Mouse (Mus musculus): ENCODE measurements at regions not wholly inside any gene's neighbourhood (a gene's known extent, or its start where the extent isn't known, plus 50 kb on each side); places are given as distances from the start of the nearest gene placed in this dataset.

GRCm38 (mm10) chr4:31672842-31673171 is 291.1 kb upstream of the Map3k7 start:
- H3K9me3 ChIP-seq (ENCODE audit: control insufficient read depth, low read length) = no peaks in the 10 kb centered on the region
- H3K4me3 ChIP-seq (ENCODE audit: low read depth, low read length) = no peak overlapping the region
- no peak overlapping the region for H3K9ac ChIP-seq (ENCODE audit: low read length)
- no peaks in the 10 kb centered on the region for H3K4me1 ChIP-seq (replicated peaks; ENCODE audit: control insufficient read depth, insufficient read depth)
- DNase-seq (ENCODE audit: low spot score) (no peak), ATAC-seq (ENCODE audit: low FRiP score, low TSS enrichment) (no peak)
- H3K27me3 ChIP-seq (ENCODE audit: control insufficient read depth, insufficient read depth, low read length) = no peaks in the 10 kb centered on the region
- H3K4me2 ChIP-seq (replicated peaks; ENCODE audit: low read depth) = no peak overlapping the region
- 85% methylated on average over 2 of the region's 2 CpGs for WGBS
- H3K36me3 ChIP-seq (ENCODE audit: control insufficient read depth, insufficient read depth, low read length) = no peaks in the 10 kb centered on the region
- TF ChIP-seq EP300 (optimal IDR thresholded peaks at IDR 0.05) (no peak), CTCF (IDR thresholded peaks at IDR 0.05; ENCODE audit: low read depth) (no peak)
- no peak overlapping the region for H3K27ac ChIP-seq (replicated peaks)

DNA sequence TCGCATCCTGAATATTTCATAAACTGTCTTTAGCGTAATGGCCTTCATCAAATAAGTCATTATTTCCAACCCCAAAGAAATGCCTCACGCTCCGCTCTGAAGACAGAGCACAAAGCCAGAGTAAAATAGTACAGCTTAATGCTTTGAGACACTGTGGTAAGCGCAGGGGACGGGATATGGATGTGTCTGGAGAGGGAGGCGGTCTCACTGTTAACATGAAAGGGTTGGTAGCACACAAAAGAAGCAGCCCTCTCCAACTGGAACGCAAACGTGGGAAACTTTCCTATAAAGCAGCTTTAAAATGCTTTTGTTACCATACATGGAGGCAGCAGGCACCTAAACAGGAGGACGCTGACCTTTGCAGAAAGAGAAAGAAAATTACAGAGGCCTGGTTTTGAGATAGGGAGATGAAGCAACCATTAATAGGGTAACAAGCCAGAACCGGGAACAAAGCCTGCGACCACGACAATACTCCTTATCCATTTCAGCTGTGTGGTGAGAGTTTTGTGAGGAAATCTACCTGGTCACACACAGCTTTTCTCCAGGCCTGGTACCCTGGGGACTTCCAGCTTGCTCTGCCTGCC is 284.8 kb upstream of the Map3k7 start:
- no peaks in the 10 kb centered on the region for H3K9me3 ChIP-seq (ENCODE audit: control insufficient read depth, low read length)
- ATAC-seq (ENCODE audit: low FRiP score, low TSS enrichment) (no peak), DNase-seq (ENCODE audit: low spot score) (no peak)
- no peak overlapping the region for H3K4me3 ChIP-seq (ENCODE audit: low read depth, low read length)
- H3K36me3 ChIP-seq (ENCODE audit: control insufficient read depth, insufficient read depth, low read length) = no peaks in the 10 kb centered on the region
- no peak for TF ChIP-seq CTCF (IDR thresholded peaks at IDR 0.05; ENCODE audit: low read depth)
- no peak for TF ChIP-seq EP300 (optimal IDR thresholded peaks at IDR 0.05)
- no peaks in the 10 kb centered on the region for H3K27me3 ChIP-seq (ENCODE audit: control insufficient read depth, insufficient read depth, low read length)
- H3K4me1 ChIP-seq (replicated peaks; ENCODE audit: control insufficient read depth, insufficient read depth) = no peaks in the 10 kb centered on the region
- WGBS = 75% methylated on average over 13 of the region's 13 CpGs
- H3K9ac ChIP-seq (ENCODE audit: low read length) = no peak overlapping the region
- no peak overlapping the region for H3K4me2 ChIP-seq (replicated peaks; ENCODE audit: low read depth)
- H3K27ac ChIP-seq (replicated peaks) = no peak overlapping the region

DNA sequence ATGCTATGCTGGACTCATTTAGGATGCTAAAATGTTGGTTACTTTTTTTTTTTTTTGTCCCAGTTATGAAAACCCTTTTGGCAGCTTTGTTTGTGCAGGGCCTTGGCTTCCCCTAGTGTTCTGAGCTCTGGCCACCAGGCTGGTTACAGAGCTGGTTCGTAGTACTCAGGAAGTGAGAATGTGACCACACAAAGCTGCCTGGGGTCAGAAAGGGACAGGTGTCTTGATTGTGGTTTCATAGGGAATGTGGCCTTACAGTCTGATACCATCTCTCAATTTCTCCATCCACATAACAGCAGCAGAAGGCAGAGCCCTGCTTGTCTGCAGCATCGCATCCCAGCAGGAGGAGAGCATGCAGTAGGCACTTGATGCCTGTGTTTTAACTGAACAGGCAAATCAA is 282.9 kb upstream of the Map3k7 start:
- H3K27me3 ChIP-seq (ENCODE audit: control insufficient read depth, insufficient read depth, low read length) = no peaks in the 10 kb centered on the region
- H3K9ac ChIP-seq (ENCODE audit: low read length) = no peak overlapping the region
- DNase-seq (ENCODE audit: low spot score) (no peak), ATAC-seq (ENCODE audit: low FRiP score, low TSS enrichment) (no peak)
- 92% methylated on average over 2 of the region's 2 CpGs for WGBS
- no peaks in the 10 kb centered on the region for H3K4me1 ChIP-seq (replicated peaks; ENCODE audit: control insufficient read depth, insufficient read depth)
- TF ChIP-seq CTCF (IDR thresholded peaks at IDR 0.05; ENCODE audit: low read depth) (no peak), EP300 (optimal IDR thresholded peaks at IDR 0.05) (no peak)
- no peak overlapping the region for H3K4me3 ChIP-seq (ENCODE audit: low read depth, low read length)
- no peaks in the 10 kb centered on the region for H3K9me3 ChIP-seq (ENCODE audit: control insufficient read depth, low read length)
- H3K4me2 ChIP-seq (replicated peaks; ENCODE audit: low read depth) = no peak overlapping the region
- no peak overlapping the region for H3K27ac ChIP-seq (replicated peaks)
- no peaks in the 10 kb centered on the region for H3K36me3 ChIP-seq (ENCODE audit: control insufficient read depth, insufficient read depth, low read length)

- H3K4me1 ChIP-seq (replicated peaks; ENCODE audit: control insufficient read depth, insufficient read depth) = no peaks in the 10 kb centered on the region
- H3K36me3 ChIP-seq (ENCODE audit: control insufficient read depth, insufficient read depth, low read length) = no peaks in the 10 kb centered on the region
- no peak overlapping the region for H3K4me3 ChIP-seq (ENCODE audit: low read depth, low read length)
- H3K27me3 ChIP-seq (ENCODE audit: control insufficient read depth, insufficient read depth, low read length) = no peaks in the 10 kb centered on the region
- no peak overlapping the region for H3K4me2 ChIP-seq (replicated peaks; ENCODE audit: low read depth)
- H3K9ac ChIP-seq (ENCODE audit: low read length) = no peak overlapping the region
- no peak overlapping the region for H3K27ac ChIP-seq (replicated peaks)
- ATAC-seq (ENCODE audit: low FRiP score, low TSS enrichment) (no peak), DNase-seq (ENCODE audit: low spot score) (no peak)
- WGBS = 89% methylated on average over 2 of the region's 2 CpGs
- H3K9me3 ChIP-seq (ENCODE audit: control insufficient read depth, low read length) = no peaks in the 10 kb centered on the region
- TF ChIP-seq CTCF (IDR thresholded peaks at IDR 0.05; ENCODE audit: low read depth) = no peak
- TF ChIP-seq EP300 (optimal IDR thresholded peaks at IDR 0.05) = no peak
Measured at GRCm38 (mm10) chr4:31689083-31689482, 274.8 kb upstream of the Map3k7 start.

DNA sequence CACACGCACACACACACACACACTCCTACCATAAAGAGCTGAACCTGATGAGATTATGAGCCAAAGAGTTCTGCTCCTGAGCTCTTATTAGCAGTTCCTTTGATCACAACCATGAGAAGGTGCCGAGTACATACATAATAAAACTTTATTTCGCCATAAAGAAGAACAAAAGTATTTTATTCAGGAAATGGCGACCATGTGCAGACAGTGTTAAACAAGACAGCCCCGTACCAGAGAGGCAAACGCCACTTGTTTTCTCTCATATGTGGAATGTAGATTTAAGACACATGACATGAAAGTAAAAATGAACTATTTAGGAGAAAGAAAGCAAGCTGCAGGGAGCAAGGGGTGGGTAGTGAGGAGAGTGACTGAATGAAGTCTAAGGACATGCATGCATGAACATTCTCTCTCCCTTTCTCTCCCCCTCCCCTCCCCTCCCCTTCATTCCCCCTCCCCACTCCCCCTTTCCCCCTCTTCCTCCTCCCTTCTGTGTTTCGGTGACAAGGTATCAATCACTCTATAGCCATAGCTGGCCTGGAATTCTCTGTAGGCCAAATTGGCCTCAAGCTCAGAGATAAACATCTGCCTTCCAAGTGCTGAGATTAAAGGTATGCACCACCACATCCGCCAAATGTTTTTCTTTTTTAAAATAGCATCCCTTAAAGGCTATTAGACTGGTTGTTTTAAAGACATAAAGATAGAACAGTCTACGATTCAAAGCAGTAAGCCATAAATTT is 266.0 kb upstream of the Map3k7 start:
- no peak for ATAC-seq (ENCODE audit: low FRiP score, low TSS enrichment)
- WGBS = 49% methylated on average over 9 of the region's 9 CpGs
- Histone ChIP-seq H3K4me2 (replicated peaks; ENCODE audit: low read depth) (no peak overlapping the region), H3K36me3 (ENCODE audit: control insufficient read depth, insufficient read depth, low read length) (no peaks in the 10 kb centered on the region), H3K4me3 (ENCODE audit: low read depth, low read length) (no peak overlapping the region), H3K9me3 (ENCODE audit: control insufficient read depth, low read length) (no peaks in the 10 kb centered on the region), H3K4me1 (replicated peaks; ENCODE audit: control insufficient read depth, insufficient read depth) (no peaks in the 10 kb centered on the region), H3K27ac (replicated peaks) (no peak overlapping the region), H3K9ac (ENCODE audit: low read length) (no peak overlapping the region), H3K27me3 (ENCODE audit: control insufficient read depth, insufficient read depth, low read length) (no peaks in the 10 kb centered on the region)
- DNase-seq (ENCODE audit: low spot score) = no peak
- TF ChIP-seq EP300 (optimal IDR thresholded peaks at IDR 0.05) (no peak), CTCF (IDR thresholded peaks at IDR 0.05; ENCODE audit: low read depth) (no peak)

DNA sequence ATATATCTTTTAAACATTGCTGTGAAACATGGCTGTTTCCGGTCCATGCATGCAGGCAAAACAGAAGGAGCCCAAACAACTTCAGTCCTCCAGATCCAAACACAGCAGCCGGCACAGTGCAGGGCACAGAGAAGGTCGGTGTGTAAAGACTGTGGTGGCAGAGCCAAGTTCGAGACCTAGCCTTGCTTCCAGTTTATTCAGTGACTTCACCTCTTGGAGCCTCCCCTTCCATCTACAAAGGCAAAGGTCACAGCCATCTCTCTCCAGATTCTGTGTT is 265.5 kb upstream of the Map3k7 start:
- H3K36me3 ChIP-seq (ENCODE audit: control insufficient read depth, insufficient read depth, low read length) = no peaks in the 10 kb centered on the region
- TF ChIP-seq CTCF (IDR thresholded peaks at IDR 0.05; ENCODE audit: low read depth) (no peak), EP300 (optimal IDR thresholded peaks at IDR 0.05) (no peak)
- H3K27me3 ChIP-seq (ENCODE audit: control insufficient read depth, insufficient read depth, low read length) = no peaks in the 10 kb centered on the region
- no peaks in the 10 kb centered on the region for H3K4me1 ChIP-seq (replicated peaks; ENCODE audit: control insufficient read depth, insufficient read depth)
- H3K4me3 ChIP-seq (ENCODE audit: low read depth, low read length) = no peak overlapping the region
- 37% methylated on average over 4 of the region's 4 CpGs for WGBS
- H3K27ac ChIP-seq (replicated peaks) = no peak overlapping the region
- DNase-seq (ENCODE audit: low spot score) = no peak
- H3K9me3 ChIP-seq (ENCODE audit: control insufficient read depth, low read length) = no peaks in the 10 kb centered on the region
- no peak for ATAC-seq (ENCODE audit: low FRiP score, low TSS enrichment)
- H3K4me2 ChIP-seq (replicated peaks; ENCODE audit: low read depth) = no peak overlapping the region
- H3K9ac ChIP-seq (ENCODE audit: low read length) = no peak overlapping the region
